Mouse (Mus musculus) forebrain, embryonic 11.5 days (tissue): ENCODE results near the gene Pofut1. TPM values are rescaled to one million over a fixed set of nuclear protein-coding genes. Genes with fewer than 3 reads are reported as not detected.
A peak's percentile ranks its signal among the peaks of the same experiment; 100 is the strongest.

Source experiments
- ATAC-seq: fragments of 200-750 bp; cut with Nextera tagmentation; replicated peaks from 2 replicates; pipeline ENCODE4 v1.8.0; 2017; ENCODE audit warnings: moderate TSS enrichment; ENCODE audit not compliant: low FRiP score
- DNase-seq: peaks from one replicate; pipeline ENCODE4 v3.0.0-alpha.2; 2017; ENCODE audit warnings: low spot score
- H3K27ac ChIP-seq: fragments of 300-500 bp; sonication (generic); 2 replicates; pipeline ENCODE4 v1.5.1; 2014; ENCODE audit warnings: low read depth, low read length
- H3K27me3 ChIP-seq: fragments of 300-500 bp; sonication (generic); 2 replicates; pipeline ENCODE4 v1.6.1; 2014; ENCODE audit warnings: mild to moderate bottlenecking, low read length, mixed read lengths; ENCODE audit not compliant: control insufficient read depth, insufficient read depth
- H3K36me3 ChIP-seq: fragments of 300-500 bp; sonication (generic); 2 replicates; pipeline ENCODE4 v1.6.1; 2014; ENCODE audit warnings: mild to moderate bottlenecking, low read length, moderate library complexity, mixed read lengths; ENCODE audit not compliant: control insufficient read depth, insufficient read depth
- H3K4me1 ChIP-seq: fragments of 300-500 bp; sonication (generic); replicated peaks from 2 replicates; pipeline ENCODE4 v1.6.1; 2014; ENCODE audit warnings: low read length, mixed read lengths; ENCODE audit not compliant: control insufficient read depth, insufficient read depth
- H3K4me2 ChIP-seq: fragments of 300-500 bp; sonication (generic); 2 replicates; pipeline ENCODE4 v1.6.1; 2014; ENCODE audit warnings: low read depth, mild to moderate bottlenecking, low read length, moderate library complexity, mixed read lengths; ENCODE audit not compliant: severe bottlenecking
- H3K4me3 ChIP-seq: fragments of 300-500 bp; sonication (generic); 2 replicates; pipeline ENCODE4 v1.5.1; 2014; ENCODE audit warnings: low read depth, low read length
- H3K9ac ChIP-seq: fragments of 300-500 bp; sonication (generic); 2 replicates; pipeline ENCODE4 v1.6.1; 2014; ENCODE audit warnings: low read length
- H3K9me3 ChIP-seq: fragments of 300-500 bp; sonication (generic); 2 replicates; pipeline ENCODE4 v1.6.1; 2016; ENCODE audit warnings: low read length, mixed read lengths; ENCODE audit not compliant: control insufficient read depth
- WGBS: fragments of 180-500 bp; shearing (Covaris S2); extraction: QIAGEN DNeasy Blood & Tissue Kit; methylation state at CpG from one replicate; pipeline ENCODE4 v1.1.7; 2014; 5-methylcytosine and 5-hydroxymethylcytosine counted together
- polyA plus RNA-seq: library from polyadenylated mRNA; unstranded; fragments of >200 nt; fragmentation: Nextera tagmentation; extraction: Ambion mirVana; gene quantifications from 2 replicates; pipeline ENCODE4 v1.2.1, GENCODE M21; 2014

The Pofut1 gene
- polyA plus RNA-seq, 1 experiment from 2014 or later = 8.1 TPM

- Histone ChIP-seq H3K9ac (no peak overlapping the region), H3K4me2 (no peak overlapping the region), H3K36me3 (no peaks in the 10 kb centered on the region; the same call in 1 of the 2 replicates), H3K27me3 (no peaks in the 10 kb centered on the region), H3K27ac (no peak overlapping the region), H3K9me3 (no peaks in the 10 kb centered on the region), H3K4me1 (no peaks in the 10 kb centered on the region), H3K4me3 (no peak overlapping the region)
- DNase-seq (no peak), ATAC-seq (no peak)
- WGBS = 93% methylated on average over 4 of the region's 4 CpGs
Measured at GRCm38 (mm10) chr2:153213351-153213750, 28.0 kb upstream of the Pofut1 start.

GRCm38 (mm10) chr2:153214771-153215259, 26.5 kb upstream of the Pofut1 start:
- no peak for DNase-seq
- H3K4me3 ChIP-seq = no peak overlapping the region
- WGBS = 74% methylated on average over 6 of the region's 6 CpGs
- H3K4me1 ChIP-seq = no peaks in the 10 kb centered on the region
- no peak for ATAC-seq
- H3K4me2 ChIP-seq = no peak overlapping the region
- no peaks in the 10 kb centered on the region for H3K27me3 ChIP-seq
- H3K36me3 ChIP-seq = no peaks in the 10 kb centered on the region
- H3K27ac ChIP-seq = no peak overlapping the region
- no peak overlapping the region for H3K9ac ChIP-seq
- no peaks in the 10 kb centered on the region for H3K9me3 ChIP-seq

GRCm38 (mm10) chr2:153215421-153215820, 25.9 kb upstream of the Pofut1 start:
- no peaks in the 10 kb centered on the region for H3K4me1 ChIP-seq
- no peak overlapping the region for H3K4me3 ChIP-seq
- H3K36me3 ChIP-seq = no peaks in the 10 kb centered on the region
- WGBS = 88% methylated on average over 4 of the region's 4 CpGs
- no peak overlapping the region for H3K27ac ChIP-seq
- H3K9ac ChIP-seq = no peak overlapping the region
- ATAC-seq (no peak), DNase-seq (no peak)
- no peaks in the 10 kb centered on the region for H3K27me3 ChIP-seq
- no peaks in the 10 kb centered on the region for H3K9me3 ChIP-seq
- no peak overlapping the region for H3K4me2 ChIP-seq

DNA sequence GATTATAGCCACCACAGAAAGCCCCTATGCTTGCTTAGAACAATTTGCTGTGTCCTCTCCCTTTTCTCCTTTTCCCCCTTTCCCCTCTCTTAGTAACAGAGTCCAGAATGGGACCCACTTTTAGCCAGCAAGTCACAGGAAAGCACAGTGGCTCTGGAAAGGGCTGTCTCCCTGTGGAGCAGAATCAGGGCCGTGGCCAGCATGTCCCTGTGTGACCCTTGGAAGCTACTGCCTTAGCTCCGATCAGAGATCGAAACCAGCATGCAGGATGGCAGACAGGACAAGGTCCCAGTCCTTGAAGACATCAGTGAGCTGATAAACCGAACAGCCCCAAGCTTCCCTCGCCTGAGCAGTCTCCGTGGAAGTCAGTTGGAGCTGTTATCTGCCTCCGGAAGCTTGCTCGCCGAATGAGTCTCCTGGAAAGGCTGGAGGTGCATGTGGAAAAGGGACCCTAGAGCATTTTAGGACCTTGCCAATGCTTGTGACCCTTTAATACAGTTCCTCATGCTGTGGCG, 23.4 kb upstream of the Pofut1 start:
- DNase-seq (no peak), ATAC-seq (no peak)
- no peak overlapping the region for H3K27ac ChIP-seq
- no peaks in the 10 kb centered on the region for H3K4me1 ChIP-seq
- no peaks in the 10 kb centered on the region for H3K9me3 ChIP-seq
- no peak overlapping the region for H3K4me3 ChIP-seq
- no peaks in the 10 kb centered on the region for H3K36me3 ChIP-seq
- no peak overlapping the region for H3K9ac ChIP-seq
- H3K27me3 ChIP-seq = no peaks in the 10 kb centered on the region
- H3K4me2 ChIP-seq = no peak overlapping the region
- 92% methylated on average over 10 of the region's 10 CpGs for WGBS

DNA sequence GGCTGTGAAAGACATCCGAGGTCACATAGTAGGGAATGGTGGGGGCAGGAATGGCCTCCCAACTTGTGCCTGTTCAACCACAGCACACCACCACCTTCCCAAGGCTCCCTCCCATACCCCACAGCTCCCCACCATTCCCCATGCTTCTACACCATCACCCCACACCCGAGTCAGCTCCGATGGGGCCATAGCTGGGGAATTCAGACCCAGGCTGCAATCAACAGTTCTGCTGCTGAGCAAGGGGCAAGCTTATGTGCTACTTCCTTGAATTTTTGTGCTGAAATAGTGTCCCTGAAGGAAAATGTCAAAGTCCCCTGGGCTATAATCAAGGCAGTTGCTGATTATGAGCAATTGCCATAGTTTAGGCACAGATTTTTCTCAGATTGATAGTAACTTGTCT, 22.8 kb upstream of the Pofut1 start:
- 72% methylated on average over 3 of the region's 3 CpGs for WGBS
- H3K27ac ChIP-seq = no peak overlapping the region
- ATAC-seq = no peak
- H3K4me3 ChIP-seq = no peak overlapping the region
- H3K36me3 ChIP-seq = no peaks in the 10 kb centered on the region
- H3K9me3 ChIP-seq = no peaks in the 10 kb centered on the region
- no peaks in the 10 kb centered on the region for H3K4me1 ChIP-seq
- no peaks in the 10 kb centered on the region for H3K27me3 ChIP-seq
- H3K4me2 ChIP-seq = no peak overlapping the region
- no peak overlapping the region for H3K9ac ChIP-seq
- DNase-seq = no peak

- no peaks in the 10 kb centered on the region for H3K36me3 ChIP-seq
- no peak overlapping the region for H3K9ac ChIP-seq
- ATAC-seq = no peak
- no peaks in the 10 kb centered on the region for H3K27me3 ChIP-seq
- H3K4me3 ChIP-seq = no peak overlapping the region
- WGBS = 93% methylated on average over 4 of the region's 4 CpGs
- no peaks in the 10 kb centered on the region; the same call in 1 of the 2 replicates for H3K4me1 ChIP-seq
- no peak overlapping the region for H3K4me2 ChIP-seq
- no peak for DNase-seq
- no peaks in the 10 kb centered on the region for H3K9me3 ChIP-seq
- no peak overlapping the region for H3K27ac ChIP-seq
Measured at GRCm38 (mm10) chr2:153221620-153222019, 19.7 kb upstream of the Pofut1 start.

GRCm38 (mm10) chr2:153222130-153222529, 19.2 kb upstream of the Pofut1 start:
- H3K4me1 ChIP-seq = no peaks in the 10 kb centered on the region; the same call in 1 of the 2 replicates
- no peak for DNase-seq
- no peak overlapping the region for H3K4me2 ChIP-seq
- no peaks in the 10 kb centered on the region for H3K36me3 ChIP-seq
- no peaks in the 10 kb centered on the region for H3K27me3 ChIP-seq
- H3K27ac ChIP-seq = no peak overlapping the region
- ATAC-seq = no peak
- H3K4me3 ChIP-seq = no peak overlapping the region
- H3K9ac ChIP-seq = no peak overlapping the region
- H3K9me3 ChIP-seq = no peaks in the 10 kb centered on the region

DNA sequence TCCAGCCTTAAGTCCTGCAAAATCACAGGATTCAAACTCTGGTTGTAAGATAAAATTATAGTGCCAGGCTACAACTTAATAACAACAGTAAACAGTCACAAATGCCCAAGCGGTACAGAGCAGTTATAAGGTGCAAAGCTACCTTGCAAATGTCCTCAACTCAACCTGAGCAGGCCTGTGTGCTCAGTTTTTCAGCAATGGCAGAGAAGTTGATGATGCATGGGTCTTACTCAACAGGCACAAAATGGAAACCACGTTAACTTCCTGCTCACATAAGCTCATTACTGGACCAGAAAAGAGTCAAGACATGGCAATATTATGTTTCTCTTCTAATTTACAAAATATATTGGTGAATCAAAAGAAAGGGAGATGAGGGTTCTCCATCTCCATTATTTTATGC, 18.8 kb upstream of the Pofut1 start:
- no peak for ATAC-seq
- Histone ChIP-seq H3K36me3 (no peaks in the 10 kb centered on the region), H3K4me2 (no peak overlapping the region), H3K9ac (no peak overlapping the region), H3K27me3 (no peaks in the 10 kb centered on the region), H3K9me3 (no peaks in the 10 kb centered on the region), H3K4me1 (no peaks in the 10 kb centered on the region; the same call in 1 of the 2 replicates), H3K27ac (no peak overlapping the region), H3K4me3 (no peak overlapping the region)
- 97% methylated on average over 2 of the region's 2 CpGs for WGBS
- DNase-seq = no peak

- ATAC-seq (peak; percentile 58; the same call in 1 of the 2 replicates), DNase-seq (peak; percentile 72)
- H3K4me2 ChIP-seq = peak within 1 kb of the TSS; percentile 56
- peaks cover 2% of the 10 kb centered on the region; the same call in 1 of the 2 replicates for H3K36me3 ChIP-seq
- peak within 1 kb of the TSS; percentile 31 for H3K4me3 ChIP-seq
- no peaks in the 10 kb centered on the region; the same call in 1 of the 2 replicates for H3K4me1 ChIP-seq
- 2% methylated on average over 31 of the region's 31 CpGs for WGBS
- peak within 1 kb of the TSS; percentile 61 for H3K9ac ChIP-seq
- no peaks in the 10 kb centered on the region for H3K9me3 ChIP-seq
- H3K27me3 ChIP-seq = no peaks in the 10 kb centered on the region
- H3K27ac ChIP-seq = no peak within 1 kb of the TSS
Measured at GRCm38 (mm10) chr2:153224946-153225594, 16.3 kb upstream of the Pofut1 start, which contains the start of gene Tspyl3. Tspyl3 (minus strand) TSS chr2:153225441.
